Mouse (Mus musculus): ENCODE results near the gene Rbms3. TPM values are rescaled to one million over a fixed set of nuclear protein-coding genes. Genes with fewer than 3 reads are reported as not detected.

Rbms3 gene
- polyA plus RNA-seq, 1 experiment from 2014 or later: 8.1 TPM

DNA sequence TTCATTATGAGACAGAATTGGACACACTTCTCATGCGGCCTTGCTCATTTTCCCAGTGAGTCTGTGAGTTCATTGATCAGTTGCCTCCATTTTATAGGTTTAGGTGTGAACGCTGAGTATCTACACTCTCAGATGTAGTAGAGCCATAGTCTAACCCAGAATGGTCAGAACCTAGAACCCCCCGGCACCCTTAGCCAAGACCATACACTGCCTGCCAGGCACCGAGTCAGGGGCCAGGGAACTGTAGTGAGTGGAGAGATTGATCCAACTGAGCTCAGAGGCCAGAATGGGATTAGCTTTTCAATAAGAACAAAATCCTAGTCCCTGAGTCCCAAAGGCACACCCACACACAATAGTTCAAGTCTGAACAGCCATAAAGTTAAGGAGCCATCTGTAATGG lies 475.1 kb downstream of the Rbms3 start:
- H3K4me3 ChIP-seq: no peak overlapping the region
- 0 out of 2 replicates have a peak, but pooled peaks cover 4% of the 10 kb centered on the region for H3K9me3 ChIP-seq (replicated peaks)
- H3K36me3 ChIP-seq: no peaks in the 10 kb centered on the region
- no peak overlapping the region for H3K27ac ChIP-seq
- no peak for ATAC-seq
- no peak overlapping the region for H3K4me2 ChIP-seq
- no peaks in the 10 kb centered on the region for H3K4me1 ChIP-seq
- no peaks in the 10 kb centered on the region for H3K27me3 ChIP-seq (replicated peaks)
- WGBS (ENCODE audit: insufficient replicate concordance): 81% methylated on average over 4 of the region's 4 CpGs
- no peak overlapping the region for H3K9ac ChIP-seq

DNA sequence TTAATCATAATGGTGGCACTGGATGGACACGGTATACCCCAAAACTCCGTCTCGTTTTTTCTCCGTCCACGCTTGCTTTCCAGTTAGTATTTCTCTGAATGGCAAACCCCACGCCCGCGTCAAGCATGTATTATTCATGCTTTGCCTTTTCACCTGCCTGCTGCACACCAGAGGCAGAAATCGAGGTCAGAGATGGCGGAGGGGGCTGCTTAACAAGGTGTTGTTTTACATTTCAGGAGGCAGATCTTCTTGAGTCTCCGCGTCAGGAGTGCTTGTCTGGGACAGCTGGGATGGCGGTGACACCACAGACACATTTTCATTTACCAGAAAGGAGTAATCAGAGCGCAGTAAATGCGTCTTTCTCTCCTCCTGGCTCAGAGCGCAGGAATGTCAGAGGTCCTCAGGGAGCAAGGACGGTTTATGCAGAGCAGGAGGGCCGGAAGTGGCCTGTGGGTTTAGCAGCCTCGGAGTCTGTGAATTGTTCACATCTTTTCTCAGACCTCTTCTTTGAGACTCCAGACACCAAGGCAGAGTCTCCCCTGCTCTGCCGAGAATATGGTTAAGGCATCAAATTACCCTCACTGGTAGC lies 475.9 kb downstream of the Rbms3 start:
- 61% methylated on average over 20 of the region's 20 CpGs for WGBS (ENCODE audit: insufficient replicate concordance)
- 0 out of 2 replicates have a peak, but pooled peaks cover 4% of the 10 kb centered on the region for H3K9me3 ChIP-seq (replicated peaks)
- ATAC-seq: no peak
- no peak overlapping the region for H3K27ac ChIP-seq
- no peak overlapping the region for H3K9ac ChIP-seq
- no peak overlapping the region for H3K4me3 ChIP-seq
- no peaks in the 10 kb centered on the region for H3K36me3 ChIP-seq
- no peaks in the 10 kb centered on the region for H3K4me1 ChIP-seq
- no peak overlapping the region for H3K4me2 ChIP-seq
- H3K27me3 ChIP-seq (replicated peaks): no peaks in the 10 kb centered on the region

GRCm38 (mm10) chr9:117151951-117152350 lies 477.8 kb downstream of the Rbms3 start:
- no peak overlapping the region for H3K4me3 ChIP-seq
- H3K9ac ChIP-seq: no peak overlapping the region
- H3K4me2 ChIP-seq: no peak overlapping the region
- H3K27me3 ChIP-seq (replicated peaks): no peaks in the 10 kb centered on the region
- no peak overlapping the region for H3K27ac ChIP-seq
- no peaks in the 10 kb centered on the region for H3K36me3 ChIP-seq
- 0 out of 2 replicates have a peak, but pooled peaks cover 4% of the 10 kb centered on the region for H3K9me3 ChIP-seq (replicated peaks)
- 70% methylated on average over 3 of the region's 3 CpGs for WGBS (ENCODE audit: insufficient replicate concordance)
- no peak for ATAC-seq
- no peaks in the 10 kb centered on the region for H3K4me1 ChIP-seq

DNA sequence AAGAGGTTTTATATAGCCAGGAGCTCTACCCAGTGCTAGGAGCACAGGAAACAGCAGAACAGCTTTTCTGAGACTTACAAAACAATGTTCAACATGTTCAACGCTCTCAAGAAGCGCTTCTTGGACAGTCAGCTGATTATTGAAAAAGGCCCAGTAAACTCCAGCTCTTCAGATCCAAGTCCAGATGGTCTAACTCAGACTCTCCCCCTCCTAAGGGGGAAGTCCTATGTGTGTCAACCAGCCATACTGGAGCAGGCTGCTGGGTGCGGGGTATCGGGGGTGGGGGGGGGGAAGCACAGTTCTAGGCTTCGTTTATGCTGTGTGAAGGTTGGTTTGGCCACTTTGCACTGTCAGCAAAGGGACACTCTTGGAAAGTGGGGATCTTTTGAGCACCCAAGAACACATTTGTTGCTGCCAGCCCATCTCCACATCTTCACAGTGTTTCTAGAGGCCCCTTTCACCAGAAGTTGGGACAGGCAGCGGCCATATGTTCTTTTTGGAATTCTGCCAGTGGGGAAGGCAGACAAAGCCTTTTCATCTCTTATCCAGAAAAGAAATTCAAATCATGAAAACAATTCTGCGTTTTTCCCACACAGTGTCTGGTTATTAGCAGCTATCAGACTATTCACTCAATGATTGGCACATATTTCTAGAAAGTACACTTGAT lies 485.5 kb downstream of the Rbms3 start:
- 64% methylated on average over 7 of the region's 7 CpGs for WGBS (ENCODE audit: insufficient replicate concordance)
- Histone ChIP-seq H3K36me3 (no peaks in the 10 kb centered on the region), H3K9ac (no peak overlapping the region), H3K4me2 (no peak overlapping the region), H3K27me3 (replicated peaks) (no peaks in the 10 kb centered on the region), H3K4me1 (no peaks in the 10 kb centered on the region), H3K27ac (no peak overlapping the region), H3K4me3 (no peak overlapping the region), H3K9me3 (replicated peaks) (no peaks in the 10 kb centered on the region)
- no peak for ATAC-seq

DNA sequence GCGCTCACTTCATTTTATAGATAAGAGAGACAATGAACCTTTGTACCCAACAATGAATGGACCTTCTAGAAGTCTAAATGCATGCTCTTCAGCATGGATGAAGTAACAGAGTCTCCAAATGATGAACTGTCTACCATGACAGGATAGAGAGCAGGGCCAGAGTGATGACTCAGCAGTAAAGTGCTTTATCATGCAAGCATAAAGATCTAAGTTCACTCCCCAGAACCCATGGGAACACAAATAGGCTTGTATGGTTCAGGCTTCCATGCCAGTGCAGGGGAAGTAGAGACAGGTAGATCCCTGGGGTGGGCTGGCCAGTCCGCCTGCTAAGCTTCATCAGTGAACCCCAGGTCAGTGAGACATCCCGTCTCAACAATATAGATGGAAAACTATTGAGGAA lies 489.7 kb downstream of the Rbms3 start:
- Histone ChIP-seq H3K27me3 (replicated peaks) (no peaks in the 10 kb centered on the region), H3K4me2 (no peak overlapping the region), H3K4me3 (no peak overlapping the region), H3K4me1 (no peaks in the 10 kb centered on the region), H3K27ac (no peak overlapping the region), H3K9me3 (replicated peaks) (no peaks in the 10 kb centered on the region), H3K36me3 (no peaks in the 10 kb centered on the region), H3K9ac (no peak overlapping the region)
- ATAC-seq: no peak
- 75% methylated on average over 3 of the region's 3 CpGs for WGBS (ENCODE audit: insufficient replicate concordance)

GRCm38 (mm10) chr9:117136410-117136809 lies 493.3 kb downstream of the Rbms3 start:
- Histone ChIP-seq H3K4me2 (no peak overlapping the region), H3K9me3 (replicated peaks) (no peaks in the 10 kb centered on the region), H3K36me3 (no peaks in the 10 kb centered on the region), H3K4me1 (no peaks in the 10 kb centered on the region), H3K27me3 (replicated peaks) (no peaks in the 10 kb centered on the region), H3K4me3 (no peak overlapping the region), H3K9ac (no peak overlapping the region), H3K27ac (no peak overlapping the region)
- no peak for ATAC-seq
- WGBS (ENCODE audit: insufficient replicate concordance): 58% methylated on average over 5 of the region's 5 CpGs

GRCm38 (mm10) chr9:117134043-117134442 lies 495.7 kb downstream of the Rbms3 start:
- 46% methylated on average over 2 of the region's 2 CpGs for WGBS (ENCODE audit: insufficient replicate concordance)
- no peaks in the 10 kb centered on the region for H3K36me3 ChIP-seq

GRCm38 (mm10) chr9:117126816-117127215 lies 502.9 kb downstream of the Rbms3 start:
- Histone ChIP-seq H3K27ac (no peak overlapping the region), H3K9me3 (replicated peaks) (no peaks in the 10 kb centered on the region), H3K9ac (no peak overlapping the region), H3K27me3 (replicated peaks) (no peaks in the 10 kb centered on the region), H3K4me2 (no peak overlapping the region), H3K36me3 (no peaks in the 10 kb centered on the region), H3K4me1 (no peaks in the 10 kb centered on the region), H3K4me3 (no peak overlapping the region)
- WGBS (ENCODE audit: insufficient replicate concordance): 73% methylated on average over 8 of the region's 8 CpGs
- ATAC-seq: no peak

More at GRCm38 (mm10) chr9:117134043-117134442, 495.7 kb downstream of the Rbms3 start:
- Histone ChIP-seq H3K9ac (no peak overlapping the region), H3K4me3 (no peak overlapping the region), H3K4me2 (no peak overlapping the region), H3K27me3 (replicated peaks) (no peaks in the 10 kb centered on the region), H3K4me1 (no peaks in the 10 kb centered on the region), H3K27ac (no peak overlapping the region), H3K9me3 (replicated peaks) (no peaks in the 10 kb centered on the region)
- ATAC-seq: no peak

DNA sequence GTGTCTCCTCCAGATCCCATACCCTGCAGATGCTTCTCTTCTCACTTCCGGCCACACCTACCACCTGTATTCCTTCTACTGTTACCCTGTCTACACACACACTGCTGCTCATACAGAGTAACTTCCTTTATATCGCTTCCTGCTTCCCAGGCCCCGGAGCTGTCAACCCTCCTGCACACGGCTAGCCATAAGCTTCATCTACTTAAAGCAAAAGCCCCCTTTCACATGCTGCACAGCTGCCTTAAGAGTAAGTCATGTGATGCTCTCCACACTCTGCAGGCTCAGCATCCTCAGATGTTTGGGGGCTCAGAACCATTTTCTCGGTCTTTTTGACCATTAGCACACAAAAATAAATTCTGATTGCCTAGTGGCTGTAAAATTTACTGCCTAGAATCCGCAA lies 503.9 kb downstream of the Rbms3 start:
- Histone ChIP-seq H3K27ac (no peak overlapping the region), H3K4me2 (no peak overlapping the region), H3K9ac (no peak overlapping the region), H3K36me3 (no peaks in the 10 kb centered on the region), H3K9me3 (replicated peaks) (no peaks in the 10 kb centered on the region), H3K4me3 (no peak overlapping the region), H3K27me3 (replicated peaks) (no peaks in the 10 kb centered on the region), H3K4me1 (no peaks in the 10 kb centered on the region)
- ATAC-seq: no peak
- 60% methylated on average over 6 of the region's 6 CpGs for WGBS (ENCODE audit: insufficient replicate concordance)

- no peaks in the 10 kb centered on the region for H3K36me3 ChIP-seq
- H3K27ac ChIP-seq: no peak overlapping the region
- H3K9me3 ChIP-seq (replicated peaks): no peaks in the 10 kb centered on the region
- WGBS (ENCODE audit: insufficient replicate concordance): 64% methylated on average over 6 of the region's 6 CpGs
- no peak overlapping the region for H3K4me3 ChIP-seq
- no peak for ATAC-seq
- no peaks in the 10 kb centered on the region for H3K27me3 ChIP-seq (replicated peaks)
- H3K9ac ChIP-seq: no peak overlapping the region
- H3K4me2 ChIP-seq: no peak overlapping the region
- no peaks in the 10 kb centered on the region for H3K4me1 ChIP-seq
These were observed 508.1 kb downstream of the Rbms3 start for GRCm38 (mm10) chr9:117121572-117121971.

GRCm38 (mm10) chr9:117117181-117117729 lies 512.5 kb downstream of the Rbms3 start:
- no peak for ATAC-seq
- Histone ChIP-seq H3K9me3 (replicated peaks) (no peaks in the 10 kb centered on the region), H3K27ac (no peak overlapping the region), H3K36me3 (no peaks in the 10 kb centered on the region), H3K4me3 (no peak overlapping the region), H3K4me2 (no peak overlapping the region), H3K4me1 (no peaks in the 10 kb centered on the region), H3K27me3 (replicated peaks) (no peaks in the 10 kb centered on the region), H3K9ac (no peak overlapping the region)
- WGBS (ENCODE audit: insufficient replicate concordance): 71% methylated on average over 10 of the region's 10 CpGs

DNA sequence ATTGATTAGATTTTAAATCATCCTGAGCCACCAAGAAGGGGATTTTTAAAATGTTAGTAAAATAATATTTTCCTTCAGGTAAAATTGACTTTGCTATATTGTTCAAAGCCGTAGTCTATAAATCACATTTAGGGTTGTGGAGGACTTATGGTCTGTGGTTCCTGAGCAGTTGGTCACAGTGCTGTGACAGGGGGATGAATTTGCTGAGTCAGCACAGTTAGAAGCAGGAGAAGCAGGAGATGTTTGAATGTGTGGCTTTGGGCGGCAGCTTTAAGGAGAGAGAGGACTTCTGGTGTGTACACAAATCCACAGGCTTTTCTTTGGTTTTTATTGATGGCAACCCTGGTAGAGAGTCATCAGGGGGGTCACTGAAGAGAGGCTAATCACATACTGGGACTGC lies 514.1 kb downstream of the Rbms3 start:
- no peak overlapping the region for H3K4me2 ChIP-seq
- no peak overlapping the region for H3K9ac ChIP-seq
- no peaks in the 10 kb centered on the region for H3K36me3 ChIP-seq
- H3K9me3 ChIP-seq (replicated peaks): no peaks in the 10 kb centered on the region
- no peak overlapping the region for H3K27ac ChIP-seq
- H3K4me1 ChIP-seq: no peaks in the 10 kb centered on the region
- no peaks in the 10 kb centered on the region for H3K27me3 ChIP-seq (replicated peaks)
- H3K4me3 ChIP-seq: no peak overlapping the region
- no peak for ATAC-seq
- 55% methylated on average over 2 of the region's 2 CpGs for WGBS (ENCODE audit: insufficient replicate concordance)

All from liver, embryonic 12.5 days (tissue).